Mouse (Mus musculus) midbrain, embryonic 11.5 days (tissue): ENCODE data around the gene Tbl1xr1. TPM values are rescaled to one million over a fixed set of nuclear protein-coding genes. Genes with fewer than 3 reads are reported as not detected.
A peak's percentile ranks its signal among the peaks of the same experiment; 100 is the strongest.

Experiments
- ATAC-seq: fragments of 200-750 bp; cut with Nextera tagmentation; 2 replicates; pipeline ENCODE4 v1.8.0; 2017; ENCODE audit warnings: moderate TSS enrichment, moderate library complexity; ENCODE audit not compliant: low FRiP score
- DNase-seq: peaks from one replicate; pipeline ENCODE4 v3.0.0; 2015; ENCODE audit warnings: low spot score; ENCODE audit errors: missing footprints
- H3K27ac ChIP-seq: fragments of 300-500 bp; sonication (generic); 2 replicates; pipeline ENCODE4 v1.5.1; 2014; ENCODE audit warnings: low read depth, low read length
- H3K27me3 ChIP-seq: fragments of 300-500 bp; sonication (generic); 2 replicates; pipeline ENCODE4 v1.6.1; 2014; ENCODE audit warnings: mild to moderate bottlenecking, low read length, moderate library complexity, mixed read lengths; ENCODE audit not compliant: control insufficient read depth, insufficient read depth
- H3K36me3 ChIP-seq: fragments of 300-500 bp; sonication (generic); 2 replicates; pipeline ENCODE4 v1.6.1; 2014; ENCODE audit warnings: mild to moderate bottlenecking, low read length, moderate library complexity, mixed read lengths; ENCODE audit not compliant: control insufficient read depth, insufficient read depth
- H3K4me1 ChIP-seq: fragments of 300-500 bp; sonication (generic); 2 replicates; pipeline ENCODE4 v1.6.1; 2014; ENCODE audit warnings: low read length; ENCODE audit not compliant: control insufficient read depth, insufficient read depth
- H3K4me2 ChIP-seq: fragments of 300-500 bp; sonication (generic); 2 replicates; pipeline ENCODE4 v1.6.1; 2014; ENCODE audit warnings: mild to moderate bottlenecking, moderate library complexity
- H3K4me3 ChIP-seq: fragments of 300-500 bp; sonication (generic); 2 replicates; pipeline ENCODE4 v1.5.1; 2014; ENCODE audit warnings: low read depth, low read length
- H3K9ac ChIP-seq: fragments of 300-500 bp; sonication (generic); 2 replicates; pipeline ENCODE4 v1.6.1; 2014; ENCODE audit warnings: low read length
- H3K9me3 ChIP-seq: fragments of 300-500 bp; sonication (generic); 2 replicates; pipeline ENCODE4 v1.6.1; 2016; ENCODE audit warnings: low read length; ENCODE audit not compliant: control insufficient read depth
- WGBS: fragments of 180-500 bp; shearing (Covaris S2); extraction: QIAGEN DNeasy Blood & Tissue Kit; methylation state at CpG from one replicate; pipeline ENCODE4 v1.1.7; 2014; 5-methylcytosine and 5-hydroxymethylcytosine counted together
- polyA plus RNA-seq: library from polyadenylated mRNA; unstranded; fragments of >200 nt; fragmentation: Nextera tagmentation; extraction: Ambion mirVana; gene quantifications from 2 replicates; pipeline ENCODE4 v1.2.1, GENCODE M21; 2014

The Tbl1xr1 gene
- polyA plus RNA-seq, 1 experiment from 2014 or later = 24.2 TPM

GRCm38 (mm10) chr3:22147433-22147927 lies 71.0 kb downstream of the Tbl1xr1 start:
- H3K4me3 ChIP-seq = no peak overlapping the region
- ATAC-seq = no peak
- H3K36me3 ChIP-seq = no peaks in the 10 kb centered on the region
- no peak overlapping the region for H3K9ac ChIP-seq
- H3K27ac ChIP-seq = no peak overlapping the region
- 88% methylated on average over 1 of the region's 1 CpGs for WGBS
- no peaks in the 10 kb centered on the region for H3K9me3 ChIP-seq
- no peak overlapping the region for H3K4me2 ChIP-seq
- no peak for DNase-seq
- no peaks in the 10 kb centered on the region for H3K27me3 ChIP-seq
- no peaks in the 10 kb centered on the region for H3K4me1 ChIP-seq

DNA sequence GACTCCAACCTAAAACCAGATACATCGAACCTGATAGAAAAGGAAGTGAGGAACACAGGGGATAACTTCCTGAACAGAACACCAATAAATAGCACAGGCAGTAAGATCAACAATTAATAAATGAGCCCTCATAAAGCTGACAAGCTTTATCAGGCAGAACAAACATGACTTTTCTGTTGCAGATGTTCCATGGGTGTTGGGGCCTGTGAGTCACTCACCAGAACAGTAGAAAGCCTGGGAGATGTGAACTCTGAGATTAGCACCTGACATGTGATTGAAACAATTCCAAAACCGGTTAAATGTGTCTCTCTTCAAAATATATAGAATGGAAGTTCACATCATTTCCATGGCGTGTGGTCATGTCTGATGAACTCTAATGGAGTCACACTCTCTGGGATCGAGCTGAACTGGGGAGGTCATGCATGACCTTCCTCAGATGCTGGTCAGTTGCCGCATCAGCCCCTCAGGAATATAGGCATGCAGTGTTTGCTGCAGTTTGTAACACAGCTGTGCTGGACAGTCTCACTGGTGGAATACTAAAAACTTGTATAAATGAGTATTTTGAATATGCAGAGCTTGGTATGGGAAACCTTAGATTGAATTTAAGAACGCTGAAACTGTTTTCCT lies 72.0 kb downstream of the Tbl1xr1 start:
- Histone ChIP-seq H3K4me2 (no peak overlapping the region), H3K27me3 (no peaks in the 10 kb centered on the region), H3K27ac (no peak overlapping the region), H3K4me3 (no peak overlapping the region), H3K36me3 (no peaks in the 10 kb centered on the region), H3K9ac (no peak overlapping the region), H3K4me1 (no peaks in the 10 kb centered on the region), H3K9me3 (no peaks in the 10 kb centered on the region)
- DNase-seq (no peak), ATAC-seq (no peak)
- WGBS = 91% methylated on average over 6 of the region's 6 CpGs

DNA sequence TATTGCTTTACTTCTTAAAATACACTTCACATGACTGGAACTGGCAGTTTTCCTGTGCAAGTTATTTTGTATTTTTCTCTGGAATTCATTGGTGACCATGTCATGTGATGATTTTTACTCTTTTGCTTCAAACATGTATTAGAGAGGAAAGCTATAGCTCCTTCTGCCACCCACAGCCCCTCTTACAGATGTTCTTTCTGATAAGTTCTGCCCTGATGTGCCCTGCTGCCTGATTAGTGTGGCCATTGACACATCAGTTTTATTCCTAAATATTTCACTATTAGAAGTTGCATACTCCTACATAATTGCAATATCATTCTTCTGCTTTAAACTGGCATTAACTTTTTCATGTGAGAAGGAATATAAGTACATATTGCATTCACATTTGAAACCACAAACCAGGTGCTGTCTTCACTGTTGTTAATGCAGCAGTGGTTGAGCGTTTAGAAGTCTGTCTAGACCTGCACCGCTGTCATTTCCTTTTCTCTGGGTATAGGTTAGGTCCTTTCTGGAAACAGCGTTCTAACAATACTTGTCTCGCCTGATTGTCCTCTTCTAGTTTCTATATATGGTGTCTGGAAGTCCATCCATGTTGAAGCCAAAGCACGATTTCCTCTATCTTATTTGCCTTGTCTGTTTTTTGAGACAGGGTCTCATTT lies 74.5 kb downstream of the Tbl1xr1 start:
- DNase-seq (no peak), ATAC-seq (no peak)
- H3K4me2 ChIP-seq = no peak overlapping the region
- H3K9ac ChIP-seq = no peak overlapping the region
- H3K4me1 ChIP-seq = no peaks in the 10 kb centered on the region
- H3K36me3 ChIP-seq = no peaks in the 10 kb centered on the region
- no peak overlapping the region for H3K4me3 ChIP-seq
- H3K27me3 ChIP-seq = no peaks in the 10 kb centered on the region
- no peaks in the 10 kb centered on the region for H3K9me3 ChIP-seq
- WGBS = 95% methylated on average over 5 of the region's 5 CpGs
- H3K27ac ChIP-seq = no peak overlapping the region

GRCm38 (mm10) chr3:22152773-22153172 lies 76.3 kb downstream of the Tbl1xr1 start:
- ATAC-seq (no peak), DNase-seq (no peak)
- H3K9me3 ChIP-seq = no peaks in the 10 kb centered on the region
- H3K4me1 ChIP-seq = no peaks in the 10 kb centered on the region
- H3K27ac ChIP-seq = no peak overlapping the region
- H3K9ac ChIP-seq = no peak overlapping the region
- no peak overlapping the region for H3K4me3 ChIP-seq
- no peaks in the 10 kb centered on the region for H3K27me3 ChIP-seq
- no peak overlapping the region for H3K4me2 ChIP-seq
- H3K36me3 ChIP-seq = no peaks in the 10 kb centered on the region
- WGBS = 90% methylated on average over 1 of the region's 1 CpGs

DNA sequence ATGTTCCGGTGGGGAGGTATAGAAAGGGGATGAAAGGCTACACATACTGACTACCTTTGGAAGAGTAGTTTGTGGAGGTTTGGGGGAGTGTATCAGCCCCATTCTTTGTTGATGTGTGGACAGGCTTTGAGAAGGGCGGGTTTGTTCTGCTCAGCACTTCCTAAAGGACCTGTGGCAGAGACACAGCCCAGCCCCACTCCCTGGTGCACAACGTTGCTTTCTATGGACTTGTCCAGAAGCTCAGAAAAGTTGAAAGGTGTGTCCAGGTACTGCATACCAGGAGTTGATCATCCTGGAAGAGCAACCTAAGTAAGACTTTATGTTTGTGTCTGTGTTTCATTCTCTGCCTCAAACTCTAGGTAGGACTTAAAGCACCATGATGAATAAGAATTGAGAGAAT lies 78.1 kb downstream of the Tbl1xr1 start:
- Histone ChIP-seq H3K9me3 (no peaks in the 10 kb centered on the region), H3K4me3 (no peak overlapping the region), H3K4me1 (no peaks in the 10 kb centered on the region), H3K36me3 (no peaks in the 10 kb centered on the region), H3K27ac (no peak overlapping the region), H3K9ac (no peak overlapping the region), H3K4me2 (no peak overlapping the region), H3K27me3 (no peaks in the 10 kb centered on the region)
- DNase-seq = no peak
- ATAC-seq = no peak
- 93% methylated on average over 3 of the region's 3 CpGs for WGBS

- ATAC-seq = no peak
- no peak overlapping the region for H3K9ac ChIP-seq
- H3K4me2 ChIP-seq = no peak overlapping the region
- 46% methylated on average over 2 of the region's 2 CpGs for WGBS
- H3K36me3 ChIP-seq = no peaks in the 10 kb centered on the region
- DNase-seq = no peak
- no peaks in the 10 kb centered on the region for H3K4me1 ChIP-seq
- H3K9me3 ChIP-seq = no peaks in the 10 kb centered on the region
- H3K4me3 ChIP-seq = no peak overlapping the region
- no peaks in the 10 kb centered on the region for H3K27me3 ChIP-seq
- H3K27ac ChIP-seq = no peak overlapping the region
Observed at GRCm38 (mm10) chr3:22156397-22156796, 79.9 kb downstream of the Tbl1xr1 start.

- no peak overlapping the region for H3K4me3 ChIP-seq
- ATAC-seq (no peak), DNase-seq (peak; percentile 76)
- WGBS = 98% methylated on average over 3 of the region's 3 CpGs
- H3K27me3 ChIP-seq = no peaks in the 10 kb centered on the region
- no peaks in the 10 kb centered on the region for H3K4me1 ChIP-seq
- H3K9ac ChIP-seq = no peak overlapping the region
- no peaks in the 10 kb centered on the region for H3K9me3 ChIP-seq
- no peaks in the 10 kb centered on the region for H3K36me3 ChIP-seq
- H3K27ac ChIP-seq = no peak overlapping the region
- H3K4me2 ChIP-seq = no peak overlapping the region
Observed at GRCm38 (mm10) chr3:22162948-22163347, 86.5 kb downstream of the Tbl1xr1 start.

DNA sequence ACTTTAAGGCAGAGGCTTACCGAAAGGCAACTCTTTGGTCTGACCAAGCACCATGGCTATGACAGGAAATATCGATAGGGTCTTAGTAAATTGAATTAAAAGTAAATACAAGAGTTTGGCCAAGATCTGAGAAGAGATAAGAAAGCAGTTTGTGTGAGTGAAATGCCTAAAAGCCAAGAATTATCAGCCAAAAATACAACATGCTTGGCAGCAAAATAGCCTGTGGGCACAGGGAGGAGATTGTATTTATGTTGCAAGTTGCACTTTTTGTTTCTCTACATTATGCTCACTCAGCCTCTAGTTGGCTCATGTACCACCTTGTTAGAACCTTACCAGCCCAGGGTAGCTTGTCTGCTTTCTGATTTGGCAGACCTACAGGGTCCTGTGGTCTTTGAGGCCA lies 91.4 kb downstream of the Tbl1xr1 start:
- WGBS = 94% methylated on average over 2 of the region's 2 CpGs

DNA sequence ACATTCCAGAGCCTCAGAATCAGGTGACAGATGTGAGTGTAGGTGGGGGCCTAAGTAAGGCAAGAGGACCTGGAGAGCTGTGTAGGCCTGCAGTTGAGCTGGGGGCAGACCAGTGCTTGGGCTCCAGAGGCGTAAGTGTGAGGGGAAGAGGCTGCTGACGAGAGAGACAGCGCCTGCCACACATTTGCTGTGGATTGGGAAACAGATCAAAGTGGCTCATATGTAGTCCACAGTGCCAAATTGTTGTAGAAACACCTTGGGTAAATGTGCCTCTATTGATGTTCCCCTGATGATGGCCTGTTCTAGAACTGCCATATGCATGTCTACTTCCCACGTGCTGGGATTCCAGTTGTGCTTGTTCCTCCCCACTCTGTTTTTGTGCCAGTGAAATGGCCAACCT lies 92.0 kb downstream of the Tbl1xr1 start:
- Histone ChIP-seq H3K4me3 (no peak overlapping the region), H3K9me3 (no peaks in the 10 kb centered on the region), H3K36me3 (no peaks in the 10 kb centered on the region), H3K27me3 (no peaks in the 10 kb centered on the region), H3K9ac (no peak overlapping the region), H3K27ac (no peak overlapping the region), H3K4me1 (no peaks in the 10 kb centered on the region), H3K4me2 (no peak overlapping the region)
- no peak for ATAC-seq
- WGBS = 94% methylated on average over 4 of the region's 4 CpGs
- no peak for DNase-seq

More for the DNA sequence above, 91.4 kb downstream of the Tbl1xr1 start:
- DNase-seq = no peak
- Histone ChIP-seq H3K27ac (no peak overlapping the region), H3K4me1 (no peaks in the 10 kb centered on the region), H3K27me3 (no peaks in the 10 kb centered on the region), H3K36me3 (no peaks in the 10 kb centered on the region), H3K9ac (no peak overlapping the region), H3K4me3 (no peak overlapping the region), H3K4me2 (no peak overlapping the region), H3K9me3 (no peaks in the 10 kb centered on the region)
- no peak for ATAC-seq
